Mouse (Mus musculus) thymus, postnatal 10 days (tissue): ENCODE measurements at regions not wholly inside any gene's neighbourhood (a gene's known extent, or its start where the extent isn't known, plus 50 kb on each side); places are given as distances from the start of the nearest gene placed in this dataset.
A peak's percentile ranks its signal among the peaks of the same experiment; 100 is the strongest.

Experiments used
- DNase-seq, 2 experiments: peaks; one replicate each; pipeline ENCODE4 v3.0.0; 2021; ENCODE audit warnings: low spot score in 2 of 2

DNA sequence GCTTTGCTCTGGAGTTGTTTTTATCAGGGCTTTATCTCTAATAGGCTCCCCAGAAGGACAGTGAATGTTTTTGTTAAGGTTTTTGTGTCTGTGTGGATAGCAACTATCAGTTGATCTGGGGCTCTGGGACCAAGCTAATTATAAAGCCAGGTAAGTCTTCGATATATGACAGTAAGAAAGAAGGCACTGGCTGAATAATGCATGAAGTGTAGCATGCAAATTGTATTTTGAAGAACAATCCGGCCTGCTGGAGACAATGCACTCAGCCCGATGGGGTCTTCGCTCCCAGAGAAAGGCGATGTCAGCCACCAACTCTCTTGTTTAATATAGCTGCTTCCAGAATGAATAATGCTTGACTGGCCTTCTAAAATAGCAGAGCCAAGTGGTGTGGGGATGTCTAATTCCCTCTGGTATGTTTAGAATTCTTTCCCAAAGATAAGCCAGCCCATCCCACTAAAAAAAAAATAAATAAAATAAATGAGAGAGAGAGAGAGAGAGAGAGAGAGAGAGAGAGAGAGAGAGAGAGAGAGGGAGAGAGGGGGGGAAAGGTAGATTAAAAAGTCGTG lies 68.6 kb downstream of the Dad1 start:
- DNase-seq: no peak

DNA sequence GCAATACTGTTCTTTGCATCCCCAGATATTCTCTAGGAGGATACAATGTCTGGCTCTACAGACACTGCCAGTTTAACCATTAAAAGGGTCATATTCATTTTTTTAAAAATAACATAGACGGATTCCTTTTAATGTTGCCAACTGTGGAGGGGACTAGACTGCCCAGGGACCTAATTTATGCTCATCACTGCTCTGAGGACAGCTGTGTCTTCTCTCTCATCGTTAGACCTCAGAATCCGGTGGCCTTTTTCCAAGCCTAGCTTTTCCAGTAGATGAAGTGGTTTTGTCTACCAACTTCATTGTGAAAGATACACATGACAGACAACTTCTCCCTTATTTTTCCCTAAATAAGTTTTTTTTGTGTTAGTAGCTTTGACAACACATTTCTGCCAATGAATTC lies 70.0 kb downstream of the Dad1 start:
- no peak for DNase-seq

DNA sequence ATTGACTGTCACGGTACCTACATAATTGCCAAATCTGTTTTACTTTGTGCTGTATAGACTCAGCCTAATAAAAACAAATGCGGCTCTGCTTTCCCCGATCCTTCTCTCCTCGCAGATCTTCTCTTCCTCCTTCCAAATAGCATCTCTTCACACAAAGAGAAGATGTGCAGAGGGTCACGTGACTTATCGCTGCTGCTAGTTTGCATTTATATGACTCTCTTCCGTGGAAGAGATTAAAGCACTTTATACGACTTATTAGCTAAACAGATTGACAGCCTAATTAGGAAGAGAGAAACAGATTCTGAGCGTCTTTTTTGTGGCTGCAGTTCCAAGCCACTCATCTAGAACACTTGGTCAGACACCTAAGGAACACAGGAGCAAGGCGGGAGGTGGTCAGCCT lies 71.1 kb downstream of the Dad1 start:
- no peak for DNase-seq

DNA sequence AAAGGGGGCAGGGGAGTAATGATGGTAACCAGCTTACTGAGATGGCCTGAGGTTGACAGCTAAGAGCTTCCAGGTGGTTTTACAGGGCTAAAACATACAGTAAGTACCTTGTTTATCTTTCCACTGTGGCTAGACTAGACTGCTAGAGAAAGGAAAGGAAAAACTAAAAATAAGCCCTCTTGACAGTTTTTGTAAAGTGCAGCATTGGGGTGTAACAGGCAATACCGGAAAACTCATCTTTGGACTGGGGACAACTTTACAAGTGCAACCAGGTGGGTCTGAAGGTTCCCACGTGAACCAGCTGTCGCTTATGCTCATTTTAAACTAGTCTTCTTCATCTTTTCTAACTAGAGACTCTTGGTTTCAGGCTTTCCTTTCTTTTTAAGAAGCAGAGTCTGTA lies 72.6 kb downstream of the Dad1 start:
- DNase-seq: no peak

DNA sequence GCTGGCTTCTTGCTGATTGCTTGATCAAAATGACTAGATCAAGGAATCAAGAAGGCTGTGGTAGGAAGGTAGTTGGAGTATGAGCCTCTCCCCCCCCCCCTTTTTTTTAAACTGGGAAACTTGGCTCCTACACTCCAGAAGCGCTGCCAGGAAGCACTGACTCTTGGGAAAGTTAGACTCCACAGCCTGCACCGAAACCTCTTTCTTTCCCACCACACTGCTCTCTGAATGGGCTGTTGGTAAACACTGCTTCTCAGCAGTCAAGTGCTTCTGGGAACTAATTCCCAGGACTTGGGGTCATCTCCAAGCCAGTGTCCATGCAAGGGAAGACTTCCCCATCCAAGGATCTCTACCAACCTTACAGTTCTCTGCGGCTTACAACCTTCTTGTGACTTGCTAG lies 73.2 kb downstream of the Dad1 start:
- DNase-seq: no peak

DNA sequence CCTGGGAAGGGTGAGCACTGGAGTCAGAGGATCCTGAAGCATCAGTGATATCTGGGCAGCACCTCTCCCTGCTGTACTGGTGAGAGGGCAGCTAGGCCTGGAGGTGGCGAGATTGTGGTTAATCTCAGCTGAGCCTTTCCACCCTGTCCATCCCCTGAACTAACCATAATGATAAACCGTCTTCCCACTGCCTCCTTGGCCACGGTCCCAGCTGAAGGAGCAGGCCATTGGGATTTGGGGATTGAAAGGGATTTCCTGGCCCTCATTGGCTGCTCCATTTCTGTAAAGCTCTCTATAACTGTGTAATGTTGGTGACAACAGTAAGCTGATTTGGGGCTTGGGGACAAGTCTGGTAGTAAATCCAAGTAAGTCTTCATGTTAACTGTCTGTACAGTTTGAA lies 73.6 kb downstream of the Dad1 start:
- no peak for DNase-seq

DNA sequence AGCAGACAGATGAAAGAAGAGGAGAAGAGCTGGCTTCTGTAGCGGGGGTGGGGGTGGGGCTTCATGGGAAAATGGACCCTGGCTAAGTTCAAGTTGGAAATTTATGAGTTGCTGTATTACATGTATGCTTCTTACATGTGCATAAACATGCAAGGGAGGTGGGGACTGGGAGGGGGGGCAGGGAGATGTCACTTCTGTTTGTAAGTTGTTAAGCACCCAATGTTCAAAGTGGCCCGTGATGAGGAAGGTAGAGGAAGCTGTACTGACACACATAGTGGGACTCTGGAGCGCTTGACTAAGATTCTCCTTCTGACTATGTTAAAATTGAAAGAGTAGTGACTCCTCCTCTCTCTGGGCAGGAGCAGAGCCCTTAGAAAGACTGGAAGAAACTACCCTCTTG lies 75.0 kb downstream of the Dad1 start:
- DNase-seq: no peak

DNA sequence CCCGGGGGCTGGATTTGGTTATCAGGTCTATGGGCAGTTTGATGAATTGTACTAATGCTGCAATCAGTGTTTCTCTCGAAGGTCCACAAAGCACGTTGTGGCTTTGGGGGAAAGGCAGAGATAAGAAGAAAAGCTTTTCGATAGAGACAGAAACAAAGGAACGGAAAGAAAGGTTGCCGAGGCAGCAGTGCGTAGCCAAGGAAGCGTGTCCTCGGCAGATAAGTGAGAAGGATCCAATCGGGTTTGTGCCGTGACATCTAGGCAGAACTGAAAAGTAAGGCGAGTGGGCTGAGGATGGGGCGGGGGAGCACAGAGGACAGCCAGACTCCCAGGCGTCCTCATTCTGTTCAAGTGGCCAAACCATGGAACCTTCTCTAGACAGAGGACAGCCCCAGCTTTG lies 77.4 kb downstream of the Dad1 start:
- DNase-seq: no peak

DNA sequence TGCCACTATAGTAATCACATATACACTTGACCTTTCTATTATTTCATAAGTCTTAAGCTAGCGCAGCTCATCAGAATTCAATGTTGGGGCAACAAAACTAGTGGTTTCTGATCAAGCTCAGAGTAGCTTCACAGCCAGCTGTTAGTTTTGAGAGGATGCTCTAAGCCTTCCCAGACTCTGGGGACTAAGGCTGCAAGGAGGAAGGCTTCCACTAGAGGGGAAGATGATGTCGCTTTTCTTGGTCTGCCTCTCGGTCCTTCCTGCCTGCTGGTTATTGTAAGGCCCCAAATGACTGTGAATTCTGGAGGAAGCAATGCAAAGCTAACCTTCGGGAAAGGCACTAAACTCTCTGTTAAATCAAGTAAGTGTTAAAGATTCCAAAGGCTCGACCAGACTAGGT lies 78.4 kb downstream of the Dad1 start:
- DNase-seq: peak; percentile 42 to 65

DNA sequence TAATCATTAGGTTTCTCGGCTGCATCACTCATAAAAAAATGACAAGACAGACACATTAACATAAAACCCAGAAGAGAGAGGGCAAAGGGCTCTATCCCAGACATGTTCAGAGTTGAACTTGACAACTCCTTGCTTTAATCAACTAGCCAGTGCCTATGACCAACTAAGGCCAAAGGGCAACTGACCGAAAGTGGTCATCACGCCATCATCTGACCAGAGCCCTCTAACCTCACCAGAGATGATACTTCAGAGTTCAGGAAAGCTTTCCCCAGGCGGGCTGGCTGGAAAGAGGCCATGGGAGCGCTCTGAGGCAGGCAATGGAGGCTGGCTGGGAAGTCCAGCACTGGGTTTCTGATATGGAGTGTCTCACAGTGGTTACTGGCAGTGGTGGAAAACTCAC lies 80.6 kb downstream of the Dad1 start:
- no peak for DNase-seq

DNA sequence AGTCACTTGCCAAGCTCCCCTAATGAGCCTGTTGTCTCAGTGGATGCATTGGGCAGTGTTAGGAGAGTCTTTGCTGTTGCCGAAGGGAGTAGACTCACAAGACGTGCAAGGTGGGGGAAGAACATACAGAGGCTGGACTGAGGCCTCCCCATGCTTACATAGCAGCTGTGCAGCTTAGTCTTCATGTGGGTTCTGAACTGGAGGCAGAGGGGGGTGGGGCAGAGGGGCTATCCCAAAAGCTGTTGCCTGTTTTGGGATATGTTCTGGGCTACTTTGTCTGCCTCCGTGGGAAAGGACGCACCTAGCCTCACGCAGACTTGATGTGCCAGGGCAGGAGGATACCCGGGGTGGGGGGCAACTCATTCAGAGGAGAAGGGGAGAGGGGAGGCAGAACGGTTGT lies 84.7 kb downstream of the Dad1 start:
- no peak for DNase-seq

DNA sequence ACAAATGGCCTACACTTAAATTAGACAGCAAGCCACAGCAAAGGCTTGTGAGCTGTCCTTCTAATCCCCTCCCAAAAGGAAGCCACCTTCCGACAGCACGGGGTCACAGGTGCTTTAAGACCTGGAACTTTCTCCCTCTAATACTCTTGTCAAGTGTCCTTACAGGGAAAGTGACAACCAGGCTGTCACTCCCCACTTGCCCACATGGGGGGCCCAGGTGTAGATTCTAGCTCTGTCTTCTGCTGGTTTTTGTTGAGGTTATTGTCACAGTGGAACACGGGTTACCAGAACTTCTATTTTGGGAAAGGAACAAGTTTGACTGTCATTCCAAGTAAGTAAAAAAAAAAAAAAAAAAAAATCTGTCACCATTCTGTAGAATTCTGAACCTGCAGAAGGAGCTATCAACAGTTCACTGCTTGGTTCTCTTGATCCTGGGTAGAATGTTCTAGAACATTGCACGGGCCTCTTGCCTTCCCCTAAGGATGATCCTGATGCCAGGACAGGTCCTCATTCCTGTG lies 85.4 kb downstream of the Dad1 start:
- DNase-seq: peak; percentile 70 to 81

DNA sequence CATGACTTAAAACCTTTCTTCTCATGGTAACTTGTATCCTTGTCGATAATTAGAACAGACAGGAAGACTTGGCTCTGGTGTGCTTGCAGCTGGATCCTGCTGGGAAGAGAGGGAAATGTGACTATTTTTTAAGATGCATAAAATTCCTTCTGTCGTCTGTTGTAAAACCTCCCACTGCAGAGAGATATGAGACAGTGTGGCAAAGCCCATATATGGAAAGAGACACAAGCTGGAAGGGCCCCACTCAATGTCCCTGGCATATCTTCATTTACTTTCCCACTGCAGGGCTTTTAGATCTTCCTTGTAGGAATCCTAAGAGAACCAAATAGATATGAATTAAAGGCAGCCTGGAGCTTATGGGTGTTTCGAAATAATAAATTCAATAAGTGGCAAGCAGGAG lies 87.8 kb downstream of the Dad1 start:
- no peak for DNase-seq

DNA sequence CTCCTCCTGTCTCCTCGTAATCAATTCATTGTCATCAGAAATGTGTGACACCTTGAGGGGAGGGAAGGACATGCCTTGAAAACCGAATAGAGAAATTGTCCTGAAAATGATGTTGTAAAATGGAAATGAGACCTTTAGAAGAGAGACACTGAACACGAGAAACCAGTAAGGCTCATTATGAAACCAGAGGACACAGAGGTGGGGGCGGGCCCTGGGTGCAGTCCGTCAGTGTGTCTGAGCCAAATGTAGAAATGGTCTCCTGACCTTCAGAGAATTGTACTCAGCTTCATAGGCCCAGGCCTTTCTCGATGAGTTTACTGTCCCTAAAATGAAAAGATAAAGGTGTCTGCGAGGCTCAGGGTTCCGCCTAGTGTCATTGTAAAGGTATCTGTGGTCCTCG lies 89.0 kb downstream of the Dad1 start:
- DNase-seq: no peak

DNA sequence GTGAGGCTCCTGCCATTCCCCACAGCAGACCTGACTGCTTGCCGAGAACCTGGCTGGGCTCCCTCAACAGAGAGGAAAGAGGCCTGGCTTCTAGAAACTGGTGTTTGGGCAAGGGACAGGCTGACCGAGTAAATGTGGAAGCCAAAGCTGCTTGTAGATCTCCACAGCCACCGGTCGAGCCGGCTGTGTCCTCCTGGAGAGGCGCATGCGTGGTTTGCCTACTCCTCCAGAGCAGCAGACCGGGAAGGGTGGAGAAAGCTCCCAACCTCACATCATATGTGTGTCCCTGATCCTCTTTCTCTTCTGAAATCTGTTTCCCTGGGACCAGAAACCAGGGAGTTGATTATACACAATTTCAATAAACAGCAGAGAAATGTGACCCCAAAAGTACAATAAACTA lies 92.0 kb downstream of the Dad1 start:
- no peak for DNase-seq

DNA sequence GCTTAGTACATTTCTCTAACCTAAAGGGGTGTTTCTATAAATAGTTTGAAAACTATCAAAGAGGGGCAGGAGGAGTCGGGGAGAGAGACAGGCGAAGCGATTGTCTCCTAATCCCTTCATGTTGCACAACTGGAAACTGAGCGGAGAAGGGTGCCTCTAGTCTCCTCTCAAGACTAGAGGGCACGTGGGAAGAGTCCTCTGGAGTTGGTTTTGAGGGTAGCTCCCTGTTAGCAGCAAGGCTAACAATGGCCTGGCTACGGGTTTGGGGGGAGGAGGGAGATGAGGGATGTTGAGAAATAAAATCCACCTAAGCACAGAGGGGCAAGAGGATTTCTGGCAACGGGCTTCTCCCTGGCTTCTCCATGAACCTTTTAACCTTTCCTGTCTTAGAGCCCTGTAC lies 92.7 kb downstream of the Dad1 start:
- DNase-seq: no peak

DNA sequence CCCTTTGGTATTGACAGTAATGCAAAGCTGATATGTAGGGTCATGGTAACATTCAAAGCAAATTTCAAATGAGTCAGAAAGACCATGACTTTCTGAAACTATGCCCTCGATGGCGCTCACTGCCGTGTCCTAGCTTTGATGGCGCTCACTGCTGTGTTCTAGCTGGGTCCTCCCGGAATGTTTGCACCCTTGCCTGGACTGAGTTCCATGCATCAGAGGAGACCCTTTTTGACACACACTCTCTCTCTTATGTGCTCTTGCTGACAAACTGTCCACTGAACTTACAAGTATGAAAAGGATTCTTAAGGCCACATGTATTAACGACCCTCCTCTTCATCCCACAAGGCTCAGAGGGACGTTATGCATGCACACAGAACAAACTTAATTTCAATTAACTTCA lies 94.1 kb downstream of the Dad1 start:
- no peak for DNase-seq

DNA sequence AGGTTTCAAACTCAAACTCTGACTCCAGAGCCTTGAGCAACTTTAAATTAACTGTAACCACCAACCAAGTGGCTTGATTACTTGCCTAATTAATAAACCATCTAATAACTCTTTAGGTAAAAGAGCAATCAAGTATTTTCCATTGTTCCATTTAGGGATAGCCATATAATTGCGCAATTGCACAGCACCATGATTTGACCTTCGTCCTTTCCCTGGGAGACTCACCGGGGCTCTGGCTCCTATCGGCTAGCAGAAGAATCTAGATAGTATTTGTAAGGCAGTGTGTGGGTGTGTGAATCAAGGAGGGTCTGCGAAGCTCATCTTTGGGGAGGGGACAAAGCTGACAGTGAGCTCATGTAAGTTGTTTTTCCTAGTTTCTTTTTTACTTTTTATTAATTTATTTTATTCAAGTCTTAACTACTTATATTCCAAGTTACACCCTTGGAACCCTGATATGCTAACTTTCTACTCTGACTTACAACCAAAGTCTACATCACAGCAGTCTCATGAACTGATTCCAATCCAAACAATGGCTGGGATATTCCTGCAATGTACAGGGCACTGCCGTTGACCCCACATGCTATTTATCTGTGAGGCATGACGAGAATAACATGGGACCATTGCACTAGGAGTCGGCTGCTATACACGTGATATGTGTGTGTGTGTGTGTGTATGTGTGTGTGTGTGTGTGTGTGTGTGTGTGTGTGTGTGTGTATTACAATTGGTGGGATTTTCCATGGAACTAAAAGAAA lies 95.5 kb downstream of the Dad1 start:
- no peak for DNase-seq

DNA sequence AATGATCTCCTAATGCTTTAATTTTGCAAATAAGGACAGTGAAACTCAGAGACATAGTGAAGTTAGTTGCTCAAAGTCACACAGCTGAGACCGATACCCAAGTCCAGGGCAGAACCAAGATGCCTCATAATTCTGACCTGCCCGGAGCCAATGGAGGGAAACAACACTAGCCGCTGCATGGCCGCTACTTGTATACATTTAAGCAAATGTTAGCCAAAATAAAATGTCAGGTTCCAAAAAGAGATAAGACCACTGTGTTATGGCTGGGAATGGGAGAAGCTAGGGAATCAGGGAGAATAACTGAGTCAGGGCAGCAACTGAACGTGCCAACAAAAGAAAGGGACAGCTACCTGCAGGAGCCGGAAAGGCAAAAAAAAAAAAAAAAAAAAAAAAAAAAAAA lies 97.4 kb downstream of the Dad1 start:
- no peak for DNase-seq

DNA sequence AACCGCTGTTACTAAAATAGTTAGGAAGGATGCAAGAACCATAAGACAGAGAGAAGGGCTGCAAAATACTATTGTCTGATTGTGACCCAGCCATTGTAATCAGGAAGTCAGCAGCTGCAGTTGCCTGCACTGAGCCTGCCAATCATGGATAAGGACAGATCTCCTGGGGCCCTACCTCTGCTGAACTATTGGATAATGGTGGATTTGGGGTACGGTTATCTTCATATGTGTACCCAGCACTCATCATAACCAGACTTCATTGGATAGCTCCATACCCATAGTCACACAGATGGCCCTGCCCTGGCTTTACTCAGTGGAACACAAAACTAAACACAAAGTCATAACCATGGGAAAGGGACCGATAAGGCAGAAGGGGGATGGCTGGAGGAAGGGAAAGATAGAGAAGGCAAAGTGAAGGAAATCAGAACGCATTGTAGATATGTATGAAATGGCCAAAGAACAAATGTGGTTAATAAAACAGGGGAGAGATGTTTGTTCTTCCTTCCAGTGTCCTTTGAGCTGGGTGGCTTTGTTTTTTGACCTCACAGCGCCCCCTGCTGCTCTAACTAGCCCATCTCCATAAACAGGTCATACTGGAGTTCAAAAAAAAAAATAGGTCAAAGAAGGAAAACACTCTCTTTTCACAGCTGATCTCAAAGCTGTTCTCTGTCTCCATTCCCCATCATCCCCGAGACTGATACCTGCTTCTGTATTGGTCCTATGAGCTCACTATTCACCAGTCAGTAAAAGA lies 101.2 kb downstream of the Dad1 start:
- DNase-seq: peak; percentile 77 to 83

DNA sequence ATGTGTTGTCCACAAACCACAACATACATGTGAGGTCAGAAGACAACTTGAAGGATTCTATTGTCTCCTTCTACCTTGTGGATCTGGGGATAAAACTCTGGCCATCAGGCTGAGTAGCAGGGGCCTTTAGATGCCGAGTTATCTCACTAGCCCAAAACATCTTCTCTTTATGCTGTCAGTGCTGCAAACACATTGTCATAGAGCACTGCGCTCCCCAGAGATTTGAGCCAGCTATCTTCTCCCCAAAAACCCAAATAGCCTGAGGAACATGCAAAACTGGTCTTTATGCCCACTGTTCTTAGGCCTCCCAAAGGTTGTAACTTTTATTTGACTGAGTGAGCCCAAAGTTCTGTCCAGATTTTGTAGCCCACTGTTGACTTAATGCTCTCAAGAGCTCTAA lies 102.0 kb downstream of the Dad1 start:
- peak in 1 of 2 experiments; percentile 1 for DNase-seq

DNA sequence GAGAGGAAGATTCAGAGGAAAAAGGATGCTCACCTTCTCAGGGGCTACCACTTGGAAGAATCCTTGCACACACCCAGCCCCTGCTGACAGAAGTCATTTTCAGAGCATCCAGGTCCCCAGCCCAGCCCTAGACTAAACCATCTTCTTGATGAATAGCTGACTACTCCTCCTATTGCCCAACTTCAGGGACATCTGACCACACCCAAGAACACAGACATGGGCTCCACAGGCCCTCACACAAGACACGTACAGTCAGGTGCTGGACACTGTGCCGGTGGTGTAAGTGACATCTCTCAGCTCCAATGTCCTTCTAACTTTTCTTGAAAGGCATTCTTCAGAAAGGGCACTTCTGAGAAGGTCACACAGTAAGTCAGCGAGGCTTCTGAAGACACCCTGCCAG lies 102.6 kb downstream of the Dad1 start:
- DNase-seq: peak in 1 of 2 experiments; percentile 1

DNA sequence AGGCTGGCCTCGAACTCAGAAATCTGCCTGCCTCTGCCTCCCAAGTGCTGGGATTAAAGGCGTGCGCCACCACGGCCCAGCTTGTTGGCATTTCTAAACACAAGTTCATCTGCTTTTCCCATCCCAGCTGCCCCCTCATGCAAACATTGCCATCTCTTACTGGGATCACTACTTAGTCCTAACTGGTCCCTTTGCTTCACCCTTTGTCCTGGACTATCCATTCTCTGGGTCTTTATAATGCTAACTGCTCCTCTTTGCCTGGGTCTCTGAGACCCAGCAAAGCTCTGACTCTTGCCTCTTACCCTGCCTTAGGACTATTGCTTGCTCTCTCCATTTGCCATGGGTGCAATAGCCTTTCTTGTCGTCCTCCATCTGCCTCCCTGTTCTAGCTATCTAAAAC lies 103.7 kb downstream of the Dad1 start:
- no peak for DNase-seq
